Mouse (Mus musculus): ENCODE measurements around the gene Sox30. TPM values are rescaled to one million over a fixed set of nuclear protein-coding genes. Genes with fewer than 3 reads are reported as not detected.
A peak's percentile ranks its signal among the peaks of the same experiment; 100 is the strongest.

Sox30 gene
- total and polyA plus RNA-seq, 3 experiments, result not detected

GRCm38 (mm10) chr11:46060651-46061020 is 80.5 kb downstream of the Sox30 start:
- in situ Hi-C loops (cut with MboI; ENCODE audit: low pct_ligation_motif_present, low pct_unique_long_range_greater_than_20kb, low sequenced_read_pairs) (loop anchor here (5.0 kb wide), 1 partner anchor 67 kb away; no protein-coding TSS in a partner anchor), dilution Hi-C loops (cut with MboI; ENCODE audit: extremely low pct_ligation_motif_present, extremely low pct_unique_long_range_greater_than_20kb, low sequenced_read_pairs) (no loop called here)
- H3K9me3 ChIP-seq (replicated peaks; ENCODE audit: low read length), result no peaks in the 10 kb centered on the region
- H3K36me3 ChIP-seq (replicated peaks in 1 of 2; ENCODE audit: control insufficient read depth in 1 of 2, insufficient read depth in 1 of 2, low read length in 1 of 2), result no peaks in the 10 kb centered on the region
- no peaks in the 10 kb centered on the region for H3K27me3 ChIP-seq (replicated peaks)
- TF ChIP-seq SIN3A (IDR thresholded peaks at IDR 0.05; ENCODE audit: low read length) (no peak), MXI1 (IDR thresholded peaks at IDR 0.05; ENCODE audit: low read depth, low read length) (no peak), ZNF384 (IDR thresholded peaks at IDR 0.05; ENCODE audit: low read depth, low read length) (no peak), RCOR1 (conservative IDR thresholded peaks at IDR 0.05; ENCODE audit: low read depth, low read length) (no peak), EP300 (IDR thresholded peaks at IDR 0.05; ENCODE audit: low read length) (no peak), MAZ (IDR thresholded peaks at IDR 0.05; ENCODE audit: low read depth, low read length) (no peak), ZKSCAN1 (IDR thresholded peaks at IDR 0.05; ENCODE audit: borderline replicate concordance, low read depth, low read length) (no peak), NELFE (IDR thresholded peaks at IDR 0.05; ENCODE audit: low read depth, low read length) (no peak), CTCF (conservative IDR thresholded peaks at IDR 0.05 in 1 of 2, IDR thresholded peaks at IDR 0.05 in 1 of 2; ENCODE audit: low read depth in 2 of 2, low read length in 2 of 2) (no peak), MEF2A (IDR thresholded peaks at IDR 0.05; ENCODE audit: borderline replicate concordance, low read depth, low read length) (no peak), ZC3H11A (IDR thresholded peaks at IDR 0.05; ENCODE audit: low read depth, low read length) (no peak), ETS1 (conservative IDR thresholded peaks at IDR 0.05; ENCODE audit: low read depth, low read length) (no peak), RAD21 (IDR thresholded peaks at IDR 0.05; ENCODE audit: low read depth, low read length) (no peak), TCF12 (IDR thresholded peaks at IDR 0.05; ENCODE audit: low read depth, low read length) (no peak)
- H3K4me2 ChIP-seq (ENCODE audit: insufficient read depth, low read depth, poor library complexity, severe bottlenecking), result no peak overlapping the region
- no peak overlapping the region for H3K9ac ChIP-seq (ENCODE audit: insufficient read depth, low read depth)
- DNase-seq (ENCODE audit: extremely low read depth), result no peak
- H3K79me2 ChIP-seq (replicated peaks; ENCODE audit: control insufficient read depth, extremely low read depth, insufficient read depth, poor library complexity, severe bottlenecking), result no peaks in the 10 kb centered on the region
- peaks cover 0 to 44% of the 10 kb centered on the region in 2 experiments; a peak in 2 of 4 replicates for H3K4me1 ChIP-seq (ENCODE audit: control insufficient read depth in 1 of 2, insufficient read depth in 2 of 2)
- no peak overlapping the region for H3K4me3 ChIP-seq (replicated peaks in 1 of 3; ENCODE audit: low read depth in 2 of 3, low read length in 2 of 3, poor library complexity in 1 of 3)
- no peak overlapping the region for H3K27ac ChIP-seq (ENCODE audit: insufficient read depth, low read depth)

- no peak overlapping the region for H3K4me2 ChIP-seq (ENCODE audit: insufficient read depth, low read depth, poor library complexity, severe bottlenecking)
- dilution Hi-C loops (cut with MboI; ENCODE audit: extremely low pct_ligation_motif_present, extremely low pct_unique_long_range_greater_than_20kb, low sequenced_read_pairs) (no loop called here), in situ Hi-C loops (cut with MboI; ENCODE audit: low pct_ligation_motif_present, low pct_unique_long_range_greater_than_20kb, low sequenced_read_pairs) (loop anchor here (5.0 kb wide), 1 partner anchor 65 kb away; no protein-coding TSS in a partner anchor)
- H3K4me3 ChIP-seq (replicated peaks in 1 of 3; ENCODE audit: low read depth in 2 of 3, low read length in 2 of 3, poor library complexity in 1 of 3), result no peak overlapping the region
- H3K27me3 ChIP-seq (replicated peaks), result no peaks in the 10 kb centered on the region
- no peak overlapping the region for H3K9ac ChIP-seq (ENCODE audit: insufficient read depth, low read depth)
- H3K9me3 ChIP-seq (replicated peaks; ENCODE audit: low read length), result no peaks in the 10 kb centered on the region
- TF ChIP-seq EP300 (IDR thresholded peaks at IDR 0.05; ENCODE audit: low read length) (peak; percentile 33; the same call in 1 of the 2 replicates), CHD2 (IDR thresholded peaks at IDR 0.05; ENCODE audit: low read length) (no peak)
- no peaks in the 10 kb centered on the region for H3K79me2 ChIP-seq (replicated peaks; ENCODE audit: control insufficient read depth, extremely low read depth, insufficient read depth, poor library complexity, severe bottlenecking)
- DNase-seq (ENCODE audit: extremely low read depth), result peak; percentile 25
- H3K36me3 ChIP-seq (replicated peaks in 1 of 2; ENCODE audit: control insufficient read depth in 1 of 2, insufficient read depth in 1 of 2, low read length in 1 of 2), result no peaks in the 10 kb centered on the region
- H3K27ac ChIP-seq (ENCODE audit: insufficient read depth, low read depth), result no peak overlapping the region
- H3K4me1 ChIP-seq (ENCODE audit: control insufficient read depth in 1 of 2, insufficient read depth in 2 of 2), result peaks cover 0 to 44% of the 10 kb centered on the region in 2 experiments; a peak in 2 of 4 replicates
Observed at GRCm38 (mm10) chr11:46061776-46062445, 81.8 kb downstream of the Sox30 start.
